Comparison of ENCODE assay signal across 26 mouse cellular contexts in genomic region chr3:127202484-127203115, GRCm38 (mm10).
DNase-seq lines count a peak whose midpoint lies in the region; ATAC-seq and TF ChIP-seq lines count a peak whose summit lies in the region.
"Had no signal": no experiment of that assay in that cellular context is flagged by ENCODE, and none has a peak within 500 bp of the region (broad histone marks: within the 10 kb centered on the region; RNA-seq: fewer than 3 reads in every experiment).

No protein-coding gene starts in this region.

- H3K4me2 ChIP-seq in forebrain, embryonic 12.5 days: no peak overlapping the region
- H3K4me2 ChIP-seq in forebrain, embryonic 11.5 days (ENCODE audit: low read depth, low read length, severe bottlenecking): no peak overlapping the region
- no peak overlapping the region for H3K4me2 ChIP-seq in midbrain, embryonic 15.5 days
- H3K4me2 ChIP-seq in midbrain, embryonic 11.5 days: no peak overlapping the region
- H3K4me2 ChIP-seq: forebrain, embryonic 13.5 days; heart, embryonic 13.5 days had no signal

- TF ChIP-seq CTCF in Patski (IDR thresholded peaks at IDR 0.05): no peak
- TF ChIP-seq CTCF in thymus, adult 2 months (IDR thresholded peaks at IDR 0.05; ENCODE audit: borderline replicate concordance, control insufficient read depth, extremely low read depth, insufficient read depth, low read length, poor library complexity): no peak

- WGBS in forebrain, embryonic 12.5 days: 45% methylated on average over 11 of the region's 11 CpGs
- 42% methylated on average over 11 of the region's 11 CpGs for WGBS in forebrain, embryonic 11.5 days
- 43% methylated on average over 11 of the region's 11 CpGs for WGBS in midbrain, embryonic 15.5 days
- WGBS in midbrain, embryonic 11.5 days: 39% methylated on average over 11 of the region's 11 CpGs
- WGBS in thymus, adult 2 months: 77% methylated on average over 11 of the region's 11 CpGs

- in situ Hi-C loops in Patski (cut with MboI; ENCODE audit: low pct_unique_long_range_greater_than_20kb): no loop called here

- no peak overlapping the region for H3K9ac ChIP-seq in forebrain, embryonic 12.5 days
- H3K9ac ChIP-seq in forebrain, embryonic 11.5 days (ENCODE audit: low read length): no peak overlapping the region
- no peak overlapping the region for H3K9ac ChIP-seq in midbrain, embryonic 15.5 days
- no peak overlapping the region for H3K9ac ChIP-seq in midbrain, embryonic 11.5 days (ENCODE audit: low read length)
- H3K9ac ChIP-seq: forebrain, embryonic 13.5 days; heart, embryonic 13.5 days had no signal

- 0 out of 2 replicates have a peak, but pooled peaks have one; percentile 39 for ATAC-seq in forebrain, embryonic 12.5 days (ENCODE audit: low FRiP score)
- no peak for ATAC-seq in forebrain, embryonic 11.5 days (replicated peaks; ENCODE audit: low FRiP score)
- peak; percentile 41; the same call in 1 of the 2 replicates for ATAC-seq in midbrain, embryonic 15.5 days (replicated peaks)
- no peak for ATAC-seq in midbrain, embryonic 11.5 days (ENCODE audit: low FRiP score)
- peak; percentile 59 for ATAC-seq in Patski
- ATAC-seq: CD4-positive, CD25-positive, alpha-beta regulatory T cell, adult 4 months; forebrain, embryonic 13.5 days; hindbrain, postnatal 0 days had no signal

- CTCF ChIA-PET in Patski (lab: Charles Lee): interaction anchor here (1.1 kb wide), 1 partner anchor 9 kb away, joined by 4 read pairs; no protein-coding TSS in a partner anchor

- no peaks in the 10 kb centered on the region for H3K27me3 ChIP-seq in forebrain, embryonic 12.5 days
- H3K27me3 ChIP-seq in forebrain, embryonic 11.5 days (ENCODE audit: control insufficient read depth, insufficient read depth, low read length): no peaks in the 10 kb centered on the region
- no peaks in the 10 kb centered on the region for H3K27me3 ChIP-seq in midbrain, embryonic 15.5 days (replicated peaks)
- H3K27me3 ChIP-seq in midbrain, embryonic 11.5 days (ENCODE audit: control insufficient read depth, insufficient read depth, low read length): no peaks in the 10 kb centered on the region
- no peaks in the 10 kb centered on the region for H3K27me3 ChIP-seq in Patski
- H3K27me3 ChIP-seq in thymus, adult 2 months (ENCODE audit: control insufficient read depth, insufficient read depth, low read length): no peaks in the 10 kb centered on the region
- H3K27me3 ChIP-seq: forebrain, embryonic 13.5 days; heart, embryonic 13.5 days had no signal

- H3K4me1 ChIP-seq in forebrain, embryonic 12.5 days: peaks cover 2% of the 10 kb centered on the region; the same call in 1 of the 2 replicates
- no peaks in the 10 kb centered on the region for H3K4me1 ChIP-seq in forebrain, embryonic 11.5 days (replicated peaks; ENCODE audit: control insufficient read depth, insufficient read depth, low read length)
- H3K4me1 ChIP-seq in midbrain, embryonic 15.5 days: no peaks in the 10 kb centered on the region
- H3K4me1 ChIP-seq in midbrain, embryonic 11.5 days (ENCODE audit: control insufficient read depth, insufficient read depth, low read length): no peaks in the 10 kb centered on the region
- no peaks in the 10 kb centered on the region for H3K4me1 ChIP-seq in thymus, adult 2 months (replicated peaks; ENCODE audit: control insufficient read depth, insufficient read depth, low read length)
- H3K4me1 ChIP-seq: heart, embryonic 13.5 days had no signal

- H3K27ac ChIP-seq in forebrain, embryonic 12.5 days: no peak overlapping the region
- no peak overlapping the region for H3K27ac ChIP-seq in forebrain, embryonic 11.5 days (ENCODE audit: low read depth, low read length)
- no peak overlapping the region for H3K27ac ChIP-seq in midbrain, embryonic 15.5 days
- no peak overlapping the region for H3K27ac ChIP-seq in midbrain, embryonic 11.5 days (ENCODE audit: low read depth, low read length)
- H3K27ac ChIP-seq in thymus, adult 2 months (ENCODE audit: control insufficient read depth, insufficient read depth, low read length): no peak overlapping the region
- H3K27ac ChIP-seq: forebrain, embryonic 13.5 days; heart, embryonic 13.5 days; hindbrain, postnatal 0 days; layer of hippocampus, adult 2 months; stomach, postnatal 0 days had no signal

- DNase-seq in forebrain, embryonic 11.5 days (ENCODE audit: low spot score): no peak
- DNase-seq in midbrain, embryonic 11.5 days (ENCODE audit: low spot score, missing footprints): no peak
- no peak for DNase-seq in Patski (ENCODE audit: low read depth, low spot score)
- DNase-seq in retina, embryonic 14.5 days (ENCODE audit: low spot score): no peak
- no peak for DNase-seq in thymus, adult 2 months
- DNase-seq: cerebellum, postnatal 10 days; embryo, embryonic 11 days; gastrocnemius, postnatal 10 days; heart, adult 11 months; heart, postnatal 36 days; kidney, adult 18-20 months; kidney, postnatal 14 days; left cerebral cortex, postnatal 4 days; liver; lung, postnatal 10 days; right cerebral cortex, postnatal 4 days; thymus, postnatal 25 days had no signal

- H3K4me3 ChIP-seq in forebrain, embryonic 12.5 days (replicated peaks): no peak overlapping the region
- H3K4me3 ChIP-seq in forebrain, embryonic 11.5 days (ENCODE audit: low read depth, low read length): no peak overlapping the region
- H3K4me3 ChIP-seq in midbrain, embryonic 15.5 days: no peak overlapping the region
- no peak overlapping the region for H3K4me3 ChIP-seq in midbrain, embryonic 11.5 days (ENCODE audit: low read depth, low read length)
- H3K4me3 ChIP-seq in thymus, adult 2 months (ENCODE audit: control insufficient read depth, insufficient read depth, low read length): no peak overlapping the region
- H3K4me3 ChIP-seq: forebrain, embryonic 13.5 days; heart, embryonic 13.5 days; layer of hippocampus, adult 2 months had no signal

- no peaks in the 10 kb centered on the region for H3K36me3 ChIP-seq in forebrain, embryonic 12.5 days (replicated peaks)
- H3K36me3 ChIP-seq in forebrain, embryonic 11.5 days (ENCODE audit: control insufficient read depth, insufficient read depth, low read length): no peaks in the 10 kb centered on the region
- H3K36me3 ChIP-seq in midbrain, embryonic 15.5 days (replicated peaks): no peaks in the 10 kb centered on the region
- H3K36me3 ChIP-seq in midbrain, embryonic 11.5 days (ENCODE audit: control insufficient read depth, insufficient read depth, low read length): no peaks in the 10 kb centered on the region
- H3K36me3 ChIP-seq in thymus, adult 2 months (ENCODE audit: control insufficient read depth, insufficient read depth, low read length): no peaks in the 10 kb centered on the region
- H3K36me3 ChIP-seq: heart, embryonic 13.5 days had no signal

- POLR2A ChIA-PET in Patski (lab: Charles Lee): no interaction called here

- H3K9me3 ChIP-seq in forebrain, embryonic 12.5 days: no peaks in the 10 kb centered on the region
- H3K9me3 ChIP-seq in forebrain, embryonic 11.5 days (ENCODE audit: control insufficient read depth, low read length): no peaks in the 10 kb centered on the region
- no peaks in the 10 kb centered on the region for H3K9me3 ChIP-seq in midbrain, embryonic 15.5 days
- H3K9me3 ChIP-seq in midbrain, embryonic 11.5 days (ENCODE audit: control insufficient read depth, low read length): no peaks in the 10 kb centered on the region
- H3K9me3 ChIP-seq: forebrain, embryonic 13.5 days; G1E; heart, embryonic 13.5 days had no signal

- no peak for TF ChIP-seq POLR2A in thymus, adult 2 months (IDR thresholded peaks at IDR 0.05; ENCODE audit: control insufficient read depth, extremely low read depth, insufficient read depth, low read length, poor library complexity)

Comparison
In these comparisons a context has a peak if more than half of its experiments do, and no peak if none do; other contexts are left out.
1. ATAC-seq: peak in forebrain, embryonic 12.5 days (single experiment), midbrain, embryonic 15.5 days (single experiment) and Patski (single experiment); none in forebrain, embryonic 11.5 days (single experiment) and midbrain, embryonic 11.5 days (single experiment).